Comparison of ENCODE assay signal across 8 mouse cellular contexts in genomic region chr2:160729851-160730796, GRCm38 (mm10). TPM values are rescaled to one million over a fixed set of nuclear protein-coding genes. Genes with fewer than 3 reads are reported as not detected.
DNase-seq lines count a peak whose midpoint lies in the region; ATAC-seq and TF ChIP-seq lines count a peak whose summit lies in the region.

No protein-coding gene starts in this region.

- H3K9me3 ChIP-seq in heart, embryonic 14.5 days (ENCODE audit: control insufficient read depth, low read length), result no peaks in the 10 kb centered on the region
- H3K9me3 ChIP-seq in midbrain, embryonic 16.5 days (replicated peaks; ENCODE audit: control insufficient read depth, low read length, poor library complexity, severe bottlenecking), result no peaks in the 10 kb centered on the region

- TF ChIP-seq POLR2A in lung, adult 2 months (IDR thresholded peaks at IDR 0.05; ENCODE audit: borderline replicate concordance, extremely low read depth, low read depth, low read length), result no peak

- H3K27ac ChIP-seq in heart, embryonic 14.5 days (replicated peaks in 1 of 2; ENCODE audit: control insufficient read depth in 1 of 2, insufficient read depth in 1 of 2, low read depth in 2 of 2, low read length in 2 of 2), result no peak overlapping the region
- H3K27ac ChIP-seq in midbrain, embryonic 16.5 days (ENCODE audit: low read length), result peak overlapping the region; percentile 97

- peak; percentile 77 for TF ChIP-seq CTCF in lung, adult 2 months (IDR thresholded peaks at IDR 0.05; ENCODE audit: insufficient read depth, low read length)

- H3K4me1 ChIP-seq in lung, adult 2 months (ENCODE audit: control insufficient read depth, insufficient read depth, low read length), result peaks cover 18% of the 10 kb centered on the region
- H3K4me1 ChIP-seq in heart, embryonic 14.5 days (ENCODE audit: control insufficient read depth in 2 of 2, insufficient read depth in 2 of 2, low read length in 2 of 2), result peaks cover 18 to 39% of the 10 kb centered on the region in 2 experiments
- peaks cover 34% of the 10 kb centered on the region for H3K4me1 ChIP-seq in midbrain, embryonic 16.5 days (ENCODE audit: control insufficient read depth, insufficient read depth, low read length)

- peak overlapping the region; percentile 96 for H3K4me2 ChIP-seq in heart, embryonic 14.5 days (ENCODE audit: low read length)
- H3K4me2 ChIP-seq in midbrain, embryonic 16.5 days (ENCODE audit: low read length), result peak overlapping the region; percentile 97

- peak overlapping the region; percentile 98 for H3K9ac ChIP-seq in heart, embryonic 14.5 days (ENCODE audit: low read length)
- peak overlapping the region; percentile 99 for H3K9ac ChIP-seq in midbrain, embryonic 16.5 days (ENCODE audit: low read depth, low read length)

- ATAC-seq in heart, embryonic 14.5 days (ENCODE audit: insufficient number of reproducible peaks, insufficient read depth, low FRiP score, low read depth), result no peak
- no peak; the same call in 1 of the 2 replicates for ATAC-seq in midbrain, embryonic 16.5 days

- H3K36me3 ChIP-seq in heart, embryonic 14.5 days (ENCODE audit: control insufficient read depth, insufficient read depth, low read length), result peaks cover 12% of the 10 kb centered on the region
- H3K36me3 ChIP-seq in midbrain, embryonic 16.5 days (ENCODE audit: control insufficient read depth, insufficient read depth, low read length), result no peaks in the 10 kb centered on the region

- H3K4me3 ChIP-seq in lung, adult 2 months (replicated peaks; ENCODE audit: extremely low read depth, low read depth, low read length), result peak overlapping the region; percentile 72
- peak overlapping the region; percentile 87 to 96 for H3K4me3 ChIP-seq in heart, embryonic 14.5 days (ENCODE audit: control insufficient read depth in 1 of 2, insufficient read depth in 1 of 2, low read depth in 1 of 2, low read length in 2 of 2)
- peak overlapping the region; percentile 92 for H3K4me3 ChIP-seq in midbrain, embryonic 16.5 days (ENCODE audit: low read depth, low read length)

- DNase-seq in lung, adult 2 months, result no peak
- DNase-seq in lung, postnatal 14 days, result no peak
- DNase-seq in cerebellum, adult 8-10 months, result peak; percentile 51
- peak; percentile 60 to 70 for DNase-seq in kidney, postnatal 25 days
- no peak for DNase-seq in spleen, adult 12 weeks (ENCODE audit: low spot score)
- no peak for DNase-seq in frontal cortex, postnatal 25 days (ENCODE audit: low spot score in 2 of 2)

- WGBS in lung, adult 2 months, result 26% methylated on average over 17 of the region's 17 CpGs
- WGBS in heart, embryonic 14.5 days, result 25% methylated on average over 17 of the region's 17 CpGs
- 26% methylated on average over 17 of the region's 17 CpGs for whole genome bisulfite sequencing in midbrain, embryonic 16.5 days

- no peaks in the 10 kb centered on the region for H3K27me3 ChIP-seq in heart, embryonic 14.5 days (ENCODE audit: control insufficient read depth, insufficient read depth, low read length)
- no peaks in the 10 kb centered on the region for H3K27me3 ChIP-seq in midbrain, embryonic 16.5 days (ENCODE audit: control insufficient read depth, insufficient read depth, low read depth, low read length)

RNA-seq across cellular contexts. Expression of gene Plcg1, which starts 1.0 kb away (rescaled TPM):
- polyA plus RNA-seq in lung, adult 2 months (2012; rRNA removed), result 127 and 135 TPM in 2 replicates
- 33.1 and 33.7 TPM in 2 replicates for polyA plus RNA-seq in heart, embryonic 14.5 days (2014; fragmentation: Nextera tagmentation; extraction: Ambion mirVana)
- 52.1 and 57.3 TPM in 2 replicates for polyA plus RNA-seq in midbrain, embryonic 16.5 days (2015; fragmentation: Nextera tagmentation; extraction: Ambion mirVana)

Comparison
In these comparisons a context has a peak if more than half of its experiments do, and no peak if none do; other contexts are left out.
1. DNase-seq: peak in cerebellum, adult 8-10 months (single experiment) and kidney, postnatal 25 days (2 of 2); none in lung, adult 2 months (single experiment), lung, postnatal 14 days (single experiment), spleen, adult 12 weeks (single experiment) and frontal cortex, postnatal 25 days (0 of 2).
2. Peak in every context shown above with its lines, with median percentiles within 50 percentile points of each other: H3K4me3 ChIP-seq.